Mouse (Mus musculus): Measurements from ENCODE around the gene Sept10.

The Sept10 gene

DNA sequence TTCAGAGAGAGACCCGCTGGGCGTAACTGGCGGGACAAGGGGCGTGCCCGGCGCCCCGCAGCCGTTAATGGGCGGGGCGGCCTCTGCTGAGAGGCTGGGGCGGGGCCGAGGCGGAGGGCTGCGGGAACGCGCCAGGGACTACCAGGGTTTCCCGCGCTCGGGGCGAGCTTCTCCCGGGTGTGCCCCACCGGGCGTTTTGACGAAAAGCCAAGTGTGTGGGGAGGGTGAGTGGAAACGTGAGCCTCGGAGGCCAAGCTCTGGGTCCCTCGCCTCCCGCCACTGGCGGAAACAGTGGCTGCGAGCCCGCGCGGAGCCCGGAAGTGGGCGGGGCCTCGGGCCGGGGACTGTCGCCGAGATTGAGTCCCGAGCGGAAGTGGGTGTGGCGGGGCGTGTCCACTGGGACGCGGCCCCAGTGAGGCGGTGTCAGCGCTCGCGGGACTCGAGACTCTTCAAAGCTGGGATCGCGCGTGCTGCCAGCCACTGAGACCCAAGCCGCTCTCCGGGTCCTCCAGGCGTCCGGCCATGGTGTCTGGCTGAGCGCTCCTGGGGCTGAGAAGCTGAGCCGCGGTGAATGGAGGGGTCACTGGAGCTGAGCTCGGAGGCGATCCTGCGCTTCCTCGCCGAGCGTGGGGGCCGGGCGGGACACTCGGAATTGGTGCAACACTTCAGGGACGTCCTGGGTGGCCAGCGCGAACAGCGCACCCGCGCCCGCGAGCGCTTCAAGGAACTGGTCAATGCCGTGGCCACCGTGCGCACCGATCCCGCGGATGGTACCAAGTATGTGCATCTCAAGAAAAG, at the start of gene Sept10, which contains the start of gene Sowahc:
TSS of gene Sept10 (minus strand) at position 375 of the 798 bp plus-strand sequence.
TSS of gene Sowahc (plus strand) at position 481 of the 798 bp plus-strand sequence.
- in situ Hi-C loops (cut with MboI; ENCODE audit: low sequenced_read_pairs): no loop called here

DNA sequence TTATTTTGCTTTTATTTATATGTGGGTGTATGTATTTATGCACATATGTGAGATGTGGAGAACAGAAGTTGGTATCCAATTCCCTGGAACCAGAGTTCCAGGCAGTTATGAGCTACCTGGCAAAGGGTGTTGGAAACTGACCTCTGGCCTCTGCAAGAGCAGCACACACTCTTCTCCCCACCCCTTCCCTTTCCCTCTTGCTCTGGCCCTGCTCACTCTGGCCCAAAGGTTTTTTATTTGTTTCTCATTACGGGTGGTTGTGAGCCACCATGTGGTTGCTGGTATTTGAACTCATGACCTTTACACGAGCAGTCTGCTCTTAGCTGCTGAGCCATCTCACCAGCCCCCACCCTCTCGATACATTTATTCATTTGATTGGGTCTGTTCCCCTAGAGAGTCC, 47.1 kb upstream of the Sept10 start:
- in situ Hi-C loops (cut with MboI; ENCODE audit: low sequenced_read_pairs): no loop called here

DNA sequence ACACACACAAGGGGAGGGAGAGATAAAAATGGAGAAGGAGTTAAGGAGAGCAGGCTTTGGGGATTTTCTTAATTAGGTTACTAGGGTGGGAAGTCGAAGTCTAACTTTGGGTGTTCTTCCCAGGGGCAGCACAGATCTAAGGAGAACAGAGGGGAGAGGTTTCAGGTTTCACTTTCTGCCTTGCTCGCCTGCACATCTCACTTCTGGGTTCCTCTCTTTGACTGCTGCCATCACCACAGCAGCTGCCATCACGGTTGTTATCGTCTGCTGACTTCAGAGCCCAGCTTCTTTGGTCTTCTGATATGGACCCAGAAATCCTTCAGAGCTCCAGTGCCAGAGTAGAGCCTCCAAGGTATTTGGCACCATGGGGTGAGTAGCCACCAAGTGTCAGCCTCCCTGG, 46.5 kb upstream of the Sept10 start:
- in situ Hi-C loops (cut with MboI; ENCODE audit: low sequenced_read_pairs): no loop called here

DNA sequence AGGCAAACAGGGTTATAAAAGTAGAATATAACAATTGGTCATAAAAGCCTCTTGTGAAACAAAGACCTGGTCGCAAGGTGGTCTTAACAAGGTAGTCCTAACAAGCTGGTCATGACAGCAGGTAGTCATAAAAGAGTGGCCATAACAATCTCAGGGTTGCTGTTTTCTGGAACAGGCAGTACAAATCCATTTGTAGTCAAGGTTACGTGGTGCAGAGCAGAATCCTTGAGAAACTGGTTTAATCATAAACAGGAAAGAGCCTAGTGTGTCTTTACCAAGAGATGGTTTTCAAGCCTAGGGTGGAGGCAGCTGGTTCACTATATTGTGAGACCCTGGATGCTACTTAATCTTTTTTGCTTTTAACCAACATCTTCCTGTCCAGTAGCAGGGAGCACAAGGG, 45.6 kb upstream of the Sept10 start:
- in situ Hi-C loops (cut with MboI; ENCODE audit: low sequenced_read_pairs): no loop called here

DNA sequence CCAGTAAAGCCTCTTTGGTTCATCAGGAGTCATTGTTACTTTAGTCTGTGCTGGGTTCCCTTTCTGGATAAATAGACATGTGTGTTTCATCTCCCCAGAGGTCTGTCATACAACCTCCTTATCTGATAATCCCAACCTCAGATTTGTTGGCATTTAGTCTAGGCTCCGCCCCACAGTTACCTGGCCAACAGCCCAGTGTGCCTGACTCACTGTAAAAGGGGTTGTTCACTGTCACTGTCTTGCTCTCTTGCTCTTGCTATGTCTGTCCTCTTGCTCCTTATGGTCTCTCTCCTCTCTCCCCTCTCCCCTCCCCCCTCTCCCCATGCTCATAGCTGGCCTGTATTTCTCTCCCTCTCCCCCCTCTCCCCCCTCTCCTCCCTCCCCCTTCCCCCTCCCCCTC, 44.5 kb upstream of the Sept10 start:
- in situ Hi-C loops (cut with MboI; ENCODE audit: low sequenced_read_pairs): no loop called here

DNA sequence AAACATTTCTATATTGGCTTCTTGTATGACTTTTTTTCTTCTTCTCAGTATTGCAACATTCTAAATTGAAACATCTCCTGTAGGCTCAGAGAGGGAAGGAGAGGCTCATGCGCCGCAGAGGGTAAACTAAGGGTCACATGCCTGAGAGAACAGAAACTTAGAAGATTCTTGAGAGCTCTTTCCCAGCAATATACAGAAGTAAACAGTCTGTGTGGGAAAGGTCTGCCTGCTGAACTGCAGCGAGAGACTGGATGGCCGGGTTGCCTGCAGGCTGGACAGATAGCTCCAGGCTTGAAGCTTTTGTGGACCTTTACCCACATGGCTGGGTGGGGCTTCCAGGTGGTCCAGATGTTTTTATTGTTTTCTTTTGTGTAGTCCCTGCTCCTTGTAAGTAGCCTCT, 44.0 kb upstream of the Sept10 start:
- in situ Hi-C loops (cut with MboI; ENCODE audit: low sequenced_read_pairs): no loop called here

DNA sequence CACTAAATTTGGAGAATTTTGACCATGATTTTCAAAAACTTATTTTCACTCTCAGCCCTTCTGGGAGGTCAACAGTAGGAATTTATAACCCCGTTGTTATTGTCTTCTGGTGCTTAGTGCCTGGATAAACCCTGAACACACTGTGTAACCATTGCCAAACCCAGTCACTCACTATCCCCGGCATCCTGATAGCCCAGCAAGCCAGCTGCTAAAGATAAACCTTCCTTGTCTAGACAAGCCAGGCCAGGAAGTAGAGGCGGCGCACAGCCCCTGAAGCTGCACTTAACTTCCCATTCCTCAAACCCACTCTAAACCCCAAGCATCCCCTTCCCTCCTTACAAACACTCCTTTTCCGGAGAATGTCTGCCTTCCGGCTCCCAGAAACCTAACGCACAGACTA, 43.4 kb upstream of the Sept10 start:
- in situ Hi-C loops (cut with MboI; ENCODE audit: low sequenced_read_pairs): no loop called here

DNA sequence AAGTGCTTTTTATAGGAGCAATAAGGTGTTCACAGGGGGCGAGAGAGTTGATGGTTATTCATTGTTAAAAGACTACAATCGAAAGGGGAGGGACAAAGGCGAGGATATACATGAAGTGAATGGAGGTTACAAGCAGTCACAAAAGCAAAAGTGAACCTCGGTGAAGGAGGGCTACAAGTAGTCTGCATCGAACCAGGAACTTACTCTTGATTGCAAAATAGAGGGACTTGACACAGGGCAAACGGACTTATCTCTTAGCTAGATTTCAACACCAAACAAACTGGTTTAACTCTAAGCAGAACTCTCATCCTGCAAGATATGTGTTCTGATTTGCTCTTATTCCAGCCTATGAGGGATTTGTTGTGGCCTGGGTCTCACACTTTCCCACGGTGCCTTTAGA, 41.3 kb upstream of the Sept10 start:
- in situ Hi-C loops (cut with MboI; ENCODE audit: low sequenced_read_pairs): no loop called here

DNA sequence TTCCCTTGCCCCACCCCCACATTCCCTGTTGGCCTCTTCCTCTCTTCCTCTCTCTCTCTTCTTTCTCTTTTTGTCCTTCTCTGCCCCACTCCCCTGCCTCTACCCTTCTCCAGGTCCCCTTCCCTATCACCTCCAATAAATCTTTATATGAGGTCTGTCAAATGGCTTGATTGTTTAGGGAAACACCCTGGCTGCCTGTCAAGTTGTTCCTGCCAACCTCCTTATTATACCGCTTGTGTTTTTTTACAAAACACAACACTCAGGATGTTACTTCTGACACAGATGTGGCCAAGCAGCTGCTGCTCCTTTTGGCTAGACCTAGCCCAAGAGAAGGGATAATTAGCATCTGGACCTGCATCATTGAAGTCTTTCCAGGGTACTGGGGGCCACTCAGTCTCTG, 40.4 kb upstream of the Sept10 start:
- in situ Hi-C loops (cut with MboI; ENCODE audit: low sequenced_read_pairs): no loop called here

DNA sequence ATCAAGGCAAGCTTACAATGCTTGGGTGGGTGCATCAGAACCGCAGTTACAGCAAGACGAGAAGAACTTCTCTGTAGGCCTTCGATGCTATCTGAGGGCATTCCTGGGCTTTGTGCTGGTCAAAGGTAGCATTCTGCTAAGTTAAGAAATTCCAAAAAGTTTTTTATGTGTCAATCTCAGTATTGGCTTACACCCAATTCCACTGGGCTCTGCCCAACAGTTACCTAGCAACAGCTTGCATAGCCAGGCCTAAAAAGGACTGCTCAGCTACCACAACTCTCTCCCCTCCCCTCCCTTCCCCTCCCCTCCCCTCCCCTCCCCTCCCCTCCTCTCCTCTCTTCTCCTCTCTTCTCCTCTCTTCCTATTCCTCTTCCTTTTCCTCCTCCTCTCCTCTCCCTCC, 40.0 kb upstream of the Sept10 start:
- in situ Hi-C loops (cut with MboI; ENCODE audit: low sequenced_read_pairs): no loop called here

DNA sequence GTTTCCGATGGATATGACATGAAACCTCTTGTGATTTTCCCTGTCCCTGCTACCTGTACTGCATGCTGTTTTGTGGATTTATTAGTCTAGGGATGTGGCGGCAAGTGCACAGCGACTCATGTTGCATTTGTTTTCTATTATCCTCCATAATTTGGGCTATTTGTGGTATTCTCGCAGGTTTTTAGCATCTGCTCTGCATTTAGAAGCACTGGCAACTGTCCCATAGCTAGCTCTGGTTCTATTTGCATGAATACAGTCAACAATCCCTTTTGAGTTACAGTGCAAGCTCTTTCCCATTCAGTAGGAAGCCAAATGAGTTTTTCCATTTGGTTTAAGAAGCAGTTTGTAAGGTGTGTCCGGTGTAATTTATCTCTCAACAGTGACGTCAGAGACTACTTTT, 37.9 kb upstream of the Sept10 start:
- in situ Hi-C loops (cut with MboI; ENCODE audit: low sequenced_read_pairs): no loop called here

DNA sequence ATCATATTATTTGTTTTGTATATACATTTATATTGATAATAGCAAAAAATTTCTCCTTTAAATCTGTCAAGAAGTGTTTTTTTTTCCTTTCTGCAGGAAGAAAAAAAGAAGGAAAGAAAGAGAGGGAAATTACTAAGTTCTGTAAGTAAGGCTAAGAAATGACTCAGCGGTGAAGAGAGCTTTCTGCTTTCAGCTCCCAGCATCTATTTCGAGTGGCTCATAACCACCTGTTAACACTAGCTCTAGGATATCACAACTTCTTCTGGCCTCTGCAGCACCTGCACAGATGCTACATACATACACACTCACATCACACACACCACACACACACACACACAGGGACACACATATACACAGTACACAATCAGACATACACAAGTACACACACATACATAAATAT, 34.9 kb upstream of the Sept10 start:
- in situ Hi-C loops (cut with MboI; ENCODE audit: low sequenced_read_pairs): no loop called here

DNA sequence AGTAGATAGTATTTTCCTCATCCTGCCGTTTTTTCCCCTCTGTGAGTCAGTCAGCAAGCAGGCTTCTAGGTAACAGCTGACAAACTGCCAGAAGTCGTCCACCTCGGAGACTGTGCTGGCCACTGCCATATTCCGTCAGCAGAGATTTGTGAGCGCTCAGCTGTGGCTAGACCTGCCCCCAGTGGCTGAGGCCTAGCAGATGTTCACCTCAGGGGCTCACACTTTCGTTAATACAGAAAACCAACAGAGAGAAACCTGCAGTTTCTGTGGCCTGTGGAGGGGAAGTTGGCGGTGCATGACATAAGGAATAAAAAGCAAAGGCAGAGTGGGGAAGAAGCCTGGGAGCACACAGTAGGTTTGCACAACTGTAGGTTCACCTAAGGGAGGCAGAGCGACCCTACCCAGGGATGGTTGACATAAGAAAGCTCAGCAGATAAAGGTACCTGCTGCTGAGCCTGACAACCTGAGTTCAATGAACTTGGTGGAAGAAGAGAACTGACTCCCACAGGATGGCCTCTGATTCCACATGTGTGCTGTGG, 32.0 kb upstream of the Sept10 start:
- in situ Hi-C loops (cut with MboI; ENCODE audit: low sequenced_read_pairs): no loop called here

DNA sequence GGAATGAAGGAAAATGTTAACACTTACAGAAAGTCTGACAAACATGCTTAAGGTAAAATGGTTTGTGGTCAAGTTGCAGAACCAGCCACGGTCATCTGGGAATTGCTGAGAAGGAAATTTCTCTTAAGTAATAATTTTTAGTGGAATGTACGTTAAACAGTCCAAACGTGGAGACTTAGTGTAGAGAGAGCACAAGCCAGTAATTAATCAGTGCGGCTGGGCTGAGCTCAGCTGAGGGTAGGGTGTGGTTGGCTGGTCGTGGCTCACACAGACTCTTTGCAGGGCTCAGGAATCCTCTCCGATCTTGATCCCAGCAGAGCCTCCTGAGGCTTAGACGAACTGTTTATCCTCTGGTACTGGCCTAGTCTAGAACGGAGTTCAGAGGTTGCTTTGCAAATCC, 30.7 kb upstream of the Sept10 start:
- in situ Hi-C loops (cut with MboI; ENCODE audit: low sequenced_read_pairs): no loop called here

DNA sequence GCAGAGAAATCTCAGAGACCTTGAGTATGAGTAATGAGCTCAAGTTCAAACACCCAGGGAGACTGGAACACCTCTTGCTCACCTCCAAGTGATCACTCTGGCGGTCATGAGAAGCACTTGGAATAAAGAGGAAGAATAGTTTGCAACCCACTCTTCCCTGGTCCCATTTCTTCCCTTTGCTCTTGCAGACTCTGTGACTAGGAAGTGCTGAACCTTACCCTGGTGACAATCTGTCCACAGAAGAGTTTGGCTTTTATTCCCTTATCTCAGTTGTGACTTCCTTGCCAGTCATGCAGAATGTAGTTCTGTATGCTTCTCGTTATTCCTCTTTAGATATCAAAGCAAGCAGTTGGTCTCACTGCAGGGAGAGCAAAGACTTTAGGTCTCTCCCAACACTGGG, 30.3 kb upstream of the Sept10 start:
- in situ Hi-C loops (cut with MboI; ENCODE audit: low sequenced_read_pairs): no loop called here

DNA sequence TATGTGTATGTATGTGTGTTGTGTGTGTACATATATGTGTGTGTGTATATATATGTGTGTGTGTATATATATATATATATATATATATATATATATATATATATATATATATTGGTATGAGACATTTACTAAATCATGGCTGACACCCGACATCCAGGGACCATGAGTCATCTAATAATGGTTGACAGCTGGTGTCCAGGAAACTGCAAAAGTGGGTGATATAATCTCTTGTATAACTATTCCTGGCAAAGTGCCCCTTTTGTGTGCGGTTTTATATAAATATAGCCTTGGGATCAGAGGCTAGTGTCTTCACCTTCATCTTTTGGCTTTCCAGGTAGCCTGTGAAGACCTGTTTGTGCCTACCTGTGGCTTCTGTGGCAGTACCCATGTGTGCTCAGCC, 29.0 kb upstream of the Sept10 start:
- in situ Hi-C loops (cut with MboI; ENCODE audit: low sequenced_read_pairs): no loop called here

DNA sequence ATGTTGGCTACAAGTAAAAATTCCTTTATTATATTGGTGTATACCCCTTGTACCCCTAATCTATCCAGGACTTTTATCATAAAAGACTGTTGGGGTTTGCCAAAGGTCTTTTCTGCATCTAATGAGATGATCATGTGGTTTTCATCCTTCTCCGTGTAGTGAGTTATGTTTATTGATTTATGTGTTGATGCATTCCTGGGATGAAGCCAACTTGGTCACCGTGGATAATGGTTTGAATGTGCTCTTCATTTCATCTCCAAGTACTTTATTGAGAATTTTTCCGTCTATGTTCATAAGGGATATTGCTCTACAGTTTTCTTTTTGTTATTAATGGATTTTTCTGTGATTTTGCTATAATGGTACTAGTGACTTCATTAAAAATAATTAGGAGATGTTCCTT, 27.9 kb upstream of the Sept10 start:
- in situ Hi-C loops (cut with MboI; ENCODE audit: low sequenced_read_pairs): no loop called here

DNA sequence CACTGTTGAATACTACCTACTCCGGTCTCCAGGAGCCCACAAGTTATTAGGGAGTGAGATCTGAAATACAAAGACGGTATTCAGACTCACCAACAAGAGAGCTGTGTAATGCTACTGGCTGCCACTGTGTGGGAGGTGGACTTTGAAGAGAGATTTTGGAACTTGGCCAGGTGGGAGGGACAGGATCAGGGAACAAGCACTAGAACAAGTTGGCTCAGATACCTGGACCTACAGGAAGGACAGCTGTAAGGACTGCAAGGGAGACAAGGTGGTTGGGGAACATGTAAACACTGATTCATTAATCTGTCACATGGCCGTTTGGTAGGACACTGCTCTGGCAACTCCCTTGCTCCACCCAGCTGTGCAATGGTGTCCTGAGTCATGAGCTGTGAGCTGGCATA, 19.5 kb upstream of the Sept10 start:
- in situ Hi-C loops (cut with MboI; ENCODE audit: low sequenced_read_pairs): no loop called here

DNA sequence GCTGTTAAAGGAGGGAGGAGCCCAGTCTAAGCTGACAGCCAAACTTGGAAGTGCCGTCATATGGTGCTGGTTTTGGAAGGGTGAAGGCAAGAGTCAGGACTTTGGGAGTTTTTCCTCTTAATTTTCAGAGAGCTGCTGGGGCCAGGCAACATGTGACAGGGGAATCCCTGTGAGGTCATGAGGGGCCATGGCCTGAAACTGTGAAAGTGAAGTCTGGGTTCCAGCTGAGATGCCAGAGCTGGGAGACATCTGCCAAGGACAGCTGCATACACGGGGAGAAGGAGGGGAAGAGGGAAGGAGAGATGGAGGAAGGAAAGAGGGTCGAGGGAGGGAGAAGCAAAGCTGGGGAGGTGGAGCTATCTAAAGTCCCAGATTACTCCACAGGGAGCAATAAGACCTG, 16.1 kb upstream of the Sept10 start:
- in situ Hi-C loops (cut with MboI; ENCODE audit: low sequenced_read_pairs): no loop called here

DNA sequence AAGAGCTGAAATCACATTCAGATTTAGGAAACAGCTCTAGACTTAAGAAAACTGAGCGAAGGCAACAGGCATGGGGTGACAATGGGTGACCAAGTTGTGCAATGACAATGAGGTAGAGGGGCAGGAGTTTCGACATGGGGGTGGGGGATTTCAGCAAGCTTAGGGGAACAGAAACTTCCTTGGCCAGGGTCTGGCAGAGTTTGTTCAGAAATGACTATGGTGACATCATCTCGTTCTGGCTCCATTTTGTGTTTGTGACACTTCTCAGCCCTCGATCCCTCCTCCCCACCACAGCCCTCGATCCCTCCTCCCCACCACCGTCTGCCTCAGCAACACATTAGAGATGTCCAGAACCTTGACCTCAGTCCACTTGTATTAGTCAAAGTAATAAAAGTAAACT, 14.8 kb upstream of the Sept10 start:
- in situ Hi-C loops (cut with MboI; ENCODE audit: low sequenced_read_pairs): no loop called here

DNA sequence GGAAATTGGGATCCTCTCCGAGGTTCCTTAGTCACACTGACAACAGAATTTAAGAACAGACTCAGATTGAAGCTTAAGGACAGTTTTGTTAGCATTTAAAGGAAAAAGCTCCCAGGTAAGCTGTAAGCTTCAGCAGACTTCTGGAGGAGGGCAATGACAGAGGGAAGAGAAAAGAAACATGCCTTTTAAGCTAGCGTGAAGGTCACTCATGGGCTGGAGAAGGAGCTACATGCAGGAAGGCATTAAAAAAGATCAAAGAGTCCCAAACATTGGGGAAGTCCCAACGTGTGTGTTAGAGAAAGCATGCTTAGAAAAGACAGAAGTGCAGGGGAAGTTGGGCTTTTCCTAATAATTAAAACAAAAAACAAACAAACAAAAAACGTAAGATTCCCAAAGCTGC, 14.2 kb upstream of the Sept10 start:
- in situ Hi-C loops (cut with MboI; ENCODE audit: low sequenced_read_pairs): no loop called here

DNA sequence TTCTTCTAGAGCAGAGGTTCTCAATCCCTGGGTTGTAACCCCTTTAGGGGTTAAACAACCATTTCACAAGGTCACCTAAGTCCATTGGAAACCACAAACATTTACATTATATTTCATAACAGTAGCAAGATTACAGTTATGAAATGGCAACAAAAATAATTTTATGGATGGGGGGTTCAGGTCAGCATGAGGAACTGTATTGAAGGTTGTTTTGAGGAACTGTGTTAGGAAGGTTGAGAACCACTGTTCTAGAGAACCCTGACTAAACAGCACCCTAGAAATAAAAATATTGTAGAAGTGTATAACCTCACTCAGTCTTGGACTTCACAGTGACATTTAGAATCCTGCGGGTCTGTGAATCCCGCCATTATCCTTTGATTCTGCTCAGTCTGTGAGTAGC, 13.6 kb upstream of the Sept10 start:
- in situ Hi-C loops (cut with MboI; ENCODE audit: low sequenced_read_pairs): no loop called here
